Mouse (Mus musculus): ENCODE measurements around the gene Apol7e. TPM values are rescaled to one million over a fixed set of nuclear protein-coding genes. Genes with fewer than 3 reads are reported as not detected.
A peak's percentile ranks its signal among the peaks of the same experiment; 100 is the strongest.
"Not testable (repeated sequence)": the region's sequence is repeated elsewhere in the genome, so short reads cannot be mapped to it uniquely, and the experiment has no call there.

Gene Apol7e
- total RNA-seq (2021): not detected
- long read RNA-seq, experiment 1: 0 reads
- long read RNA-seq, experiment 2: 0 reads

DNA sequence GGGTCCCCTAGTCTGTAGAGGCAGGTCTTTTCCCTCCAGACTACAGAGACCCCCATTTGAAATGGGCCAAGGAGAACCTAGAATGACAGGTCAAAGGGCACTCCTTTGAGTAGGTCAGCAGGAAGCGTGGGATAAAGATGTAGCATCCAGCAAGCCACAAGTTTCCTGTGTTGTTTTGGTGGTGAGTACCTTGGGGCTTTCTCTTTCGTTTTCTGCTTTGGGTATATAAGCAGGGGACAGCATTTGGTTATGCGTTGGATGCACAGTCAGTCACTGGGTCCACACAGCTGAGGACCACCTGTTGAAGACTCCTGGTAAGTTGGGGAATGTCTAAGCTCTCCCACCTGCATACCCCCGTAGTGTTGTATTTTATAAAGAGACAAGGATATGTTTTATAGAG is at the start of gene Apol7e:
Gene Apol7e, plus strand, starts transcription at position 202 of the 400 bp plus-strand sequence.
- not testable (repeated sequence) for DNase-seq

DNA sequence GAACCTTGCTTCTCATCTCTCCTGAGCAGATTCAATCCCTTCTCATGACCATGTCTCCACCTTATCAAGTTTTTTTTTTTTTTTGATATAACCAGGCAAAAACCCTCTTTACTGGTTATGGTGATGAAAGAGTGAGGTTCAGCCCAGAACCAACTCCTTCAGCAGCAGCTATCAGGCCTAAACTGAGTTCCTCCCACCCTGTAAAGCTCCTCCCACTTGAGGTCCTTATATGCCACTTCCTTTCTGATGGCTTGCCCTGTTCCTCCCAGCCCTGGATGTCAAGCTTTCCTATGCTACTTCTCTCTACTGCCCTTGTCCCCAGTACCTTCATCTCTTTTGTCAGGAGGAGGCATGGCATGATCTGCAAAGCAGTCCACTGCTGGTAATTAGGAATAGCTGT is 47.5 kb upstream of the Apol7e start:
- DNase-seq: not testable (repeated sequence)

DNA sequence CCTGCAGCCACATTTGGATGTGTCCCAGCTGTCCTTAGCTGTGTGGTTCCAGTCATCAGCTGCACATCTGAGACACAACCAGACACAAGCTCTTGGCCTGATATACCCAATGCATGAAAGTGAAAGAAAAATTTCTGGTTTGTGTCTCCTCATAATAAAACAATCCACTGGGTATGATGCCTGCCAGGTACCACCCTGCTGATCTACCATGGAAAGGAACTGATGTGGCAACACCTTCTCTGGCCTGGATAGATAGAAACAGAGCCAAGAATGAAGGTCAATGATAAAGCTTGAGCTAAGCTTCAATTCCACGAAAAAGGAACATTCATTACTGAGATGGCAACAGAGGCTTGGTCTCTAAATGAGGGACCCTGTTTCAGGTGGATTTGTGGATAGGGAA is 38.9 kb upstream of the Apol7e start:
- DNase-seq: not testable (repeated sequence)

DNA sequence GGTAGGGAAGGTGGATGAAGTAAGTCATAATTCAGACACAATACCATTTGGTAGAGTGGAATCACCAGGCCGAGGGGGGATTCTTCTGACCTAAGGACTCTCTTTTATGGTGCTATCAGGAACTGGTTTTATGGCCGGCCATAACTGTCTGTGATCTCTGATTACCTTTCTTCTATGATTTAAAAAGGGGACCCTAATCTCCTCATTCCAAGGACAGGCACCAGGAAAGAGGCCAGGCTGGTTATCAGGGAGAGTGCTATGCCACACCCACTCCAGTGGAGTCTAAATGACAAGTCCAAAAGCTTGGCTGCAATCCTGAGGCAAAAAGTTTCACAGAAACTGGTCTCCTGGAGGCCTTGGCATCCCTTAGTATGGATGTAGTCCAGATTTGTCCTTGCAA is 36.8 kb upstream of the Apol7e start:
- DNase-seq: not testable (repeated sequence)

DNA sequence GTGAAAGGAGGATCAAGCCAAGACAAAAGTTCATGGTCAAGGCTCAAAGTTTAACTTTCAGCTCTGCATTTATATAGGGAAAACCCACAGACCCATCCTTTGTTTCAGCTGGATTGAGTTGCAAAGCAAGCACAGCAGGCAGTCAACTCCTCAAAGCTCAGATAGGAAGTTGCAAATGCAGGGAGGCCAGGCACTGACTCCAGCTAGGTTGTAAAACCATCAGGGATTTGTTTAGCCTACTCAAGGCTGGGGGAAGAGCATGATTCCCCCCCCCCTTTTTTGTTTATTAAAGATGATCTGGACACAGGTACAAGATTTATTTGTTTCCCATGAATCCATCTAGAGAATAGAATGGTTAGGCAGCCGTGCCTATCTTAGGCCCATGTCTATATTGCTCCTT is 24.6 kb upstream of the Apol7e start:
- DNase-seq: not testable (repeated sequence)

DNA sequence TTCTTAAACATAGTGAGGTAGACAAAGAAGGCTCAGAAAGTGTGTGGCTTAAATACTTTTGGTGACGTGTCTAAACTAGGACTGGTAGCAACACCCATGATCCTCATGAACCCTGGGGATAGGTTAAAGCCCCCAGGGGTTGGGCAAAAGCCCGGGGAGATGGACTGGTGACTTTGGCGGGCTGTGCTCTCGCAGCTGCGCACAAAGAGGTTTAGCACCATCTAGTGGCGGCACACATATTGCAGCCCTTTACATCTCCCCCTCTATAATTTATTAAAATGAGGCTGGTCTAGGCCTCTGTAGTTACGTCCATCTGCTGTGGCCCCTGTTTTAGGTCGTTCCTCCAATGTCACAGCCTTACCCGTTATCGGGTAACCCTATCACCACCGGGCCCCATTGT is 14.7 kb upstream of the Apol7e start:
- peak; percentile 58 for DNase-seq

DNA sequence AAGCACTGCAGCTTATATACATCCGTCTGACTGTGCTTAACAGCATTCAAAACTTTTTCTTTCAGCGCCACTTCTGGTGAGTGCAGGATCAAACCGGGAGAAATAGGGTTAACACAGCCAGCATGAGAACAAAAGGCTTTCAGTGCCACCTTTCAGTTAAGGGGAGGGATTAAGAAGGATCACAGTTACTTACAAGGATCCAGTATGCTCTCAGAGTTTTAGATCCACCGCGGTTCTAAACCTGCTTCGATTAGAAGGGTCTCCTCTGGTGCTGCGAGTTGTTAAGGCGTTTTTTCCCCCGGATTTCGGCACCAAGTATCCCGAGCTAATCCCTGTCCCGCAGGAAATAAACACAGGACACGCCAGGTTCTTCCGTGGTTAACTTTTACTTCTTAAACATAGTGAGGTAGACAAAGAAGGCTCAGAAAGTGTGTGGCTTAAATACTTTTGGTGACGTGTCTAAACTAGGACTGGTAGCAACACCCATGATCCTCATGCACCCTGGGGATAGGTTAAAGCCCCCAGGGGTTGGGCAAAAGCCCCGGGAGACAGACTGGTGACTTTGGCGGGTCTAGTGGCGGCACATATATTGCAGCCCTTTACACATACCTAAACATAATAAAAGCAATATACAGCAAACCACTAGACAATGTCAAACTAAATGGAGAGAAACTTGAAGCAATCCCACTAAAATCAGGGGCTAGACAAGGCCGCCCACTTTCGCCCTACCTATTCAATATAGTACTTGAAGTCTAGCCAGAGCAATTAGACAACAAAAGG is 6.9 kb upstream of the Apol7e start:
- not testable (repeated sequence) for DNase-seq

DNA sequence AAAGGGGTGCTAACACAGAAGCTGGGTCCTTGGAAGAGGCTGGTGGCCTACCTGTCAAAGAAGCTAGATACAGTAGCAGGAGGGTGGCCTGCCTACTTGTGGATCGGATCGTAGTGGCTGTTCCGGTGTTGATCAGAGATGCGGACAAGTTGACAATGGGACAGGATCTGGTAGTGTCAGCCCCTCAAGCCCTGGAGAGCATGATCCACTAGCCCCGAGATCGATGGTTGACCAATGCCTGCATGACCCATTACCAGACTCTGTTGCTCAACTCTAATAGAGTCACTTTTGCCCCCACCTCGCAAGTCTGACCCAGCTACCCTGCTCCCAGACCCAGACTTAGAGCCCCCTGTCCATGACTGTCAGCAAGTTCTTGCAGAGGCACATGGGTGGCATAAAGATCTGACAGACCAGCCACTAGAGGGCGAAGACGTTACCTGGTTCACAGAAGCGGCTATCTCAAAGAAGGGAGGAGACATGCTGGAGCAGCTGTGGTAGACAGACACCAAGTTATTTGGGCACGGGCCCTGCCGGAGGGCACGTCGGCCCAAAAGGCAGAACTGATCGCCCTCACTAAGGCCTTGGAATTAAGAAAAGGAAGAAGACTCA is 3.9 kb upstream of the Apol7e start:
- not testable (repeated sequence) for DNase-seq

DNA sequence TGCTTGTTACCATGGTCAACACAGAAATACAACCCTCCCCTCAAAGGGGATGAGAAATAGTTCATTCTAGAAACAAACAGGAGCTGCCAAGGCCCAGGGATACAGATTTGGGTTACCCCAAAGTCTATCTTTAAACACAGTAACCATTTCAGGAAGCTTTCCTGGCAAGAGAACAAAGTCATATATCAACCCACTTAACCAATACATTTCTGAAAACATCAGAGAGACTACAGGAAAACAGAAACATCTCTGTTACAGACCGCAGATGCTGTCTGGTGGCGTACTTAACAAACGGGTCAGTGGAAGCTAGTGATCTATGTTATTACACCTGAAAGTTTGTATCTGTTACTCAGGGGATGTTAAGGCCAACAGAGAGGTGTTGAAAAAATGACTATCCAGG is 6.6 kb downstream of the Apol7e start:
- not testable (repeated sequence) for DNase-seq

DNA sequence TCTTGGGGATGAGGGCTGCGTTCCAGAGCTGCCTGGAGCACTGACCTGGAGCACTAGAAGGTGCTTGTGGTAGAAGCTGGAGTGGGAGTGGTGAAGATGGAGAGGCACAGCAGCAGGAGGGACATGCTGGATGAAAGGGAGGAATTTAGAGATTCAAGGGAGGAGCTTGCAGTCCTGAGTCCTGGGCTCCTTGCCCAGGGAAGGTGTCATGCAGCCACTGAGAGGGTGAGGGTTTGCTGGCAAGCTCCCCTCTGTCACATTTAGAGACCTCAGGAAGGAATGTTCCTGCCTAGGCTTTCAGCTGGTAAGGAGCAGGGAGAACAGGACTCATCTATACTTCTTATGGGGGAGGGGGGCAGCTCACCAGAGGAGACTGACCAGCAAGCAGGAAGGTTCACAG is 10.3 kb downstream of the Apol7e start:
- not testable (repeated sequence) for DNase-seq

DNA sequence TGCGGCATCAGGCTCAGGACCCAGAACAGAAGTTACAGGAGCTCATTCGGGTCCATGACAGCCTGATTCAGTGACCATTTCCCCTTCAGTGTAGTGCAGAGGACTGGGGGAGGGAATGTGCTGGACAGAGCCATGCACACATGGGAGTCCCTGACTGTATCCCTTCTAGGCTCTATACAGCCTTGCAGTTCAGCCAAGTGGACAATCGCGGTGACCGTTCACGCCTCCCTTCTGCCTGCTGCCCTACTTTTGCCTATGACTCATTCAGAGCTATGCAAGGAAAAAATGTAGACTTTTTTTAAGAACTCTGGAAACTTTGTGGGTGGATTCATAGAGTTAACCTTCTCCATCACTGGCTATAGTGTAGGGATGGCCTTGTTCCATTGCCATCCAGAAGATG is 19.6 kb downstream of the Apol7e start:
- not testable (repeated sequence) for DNase-seq

DNA sequence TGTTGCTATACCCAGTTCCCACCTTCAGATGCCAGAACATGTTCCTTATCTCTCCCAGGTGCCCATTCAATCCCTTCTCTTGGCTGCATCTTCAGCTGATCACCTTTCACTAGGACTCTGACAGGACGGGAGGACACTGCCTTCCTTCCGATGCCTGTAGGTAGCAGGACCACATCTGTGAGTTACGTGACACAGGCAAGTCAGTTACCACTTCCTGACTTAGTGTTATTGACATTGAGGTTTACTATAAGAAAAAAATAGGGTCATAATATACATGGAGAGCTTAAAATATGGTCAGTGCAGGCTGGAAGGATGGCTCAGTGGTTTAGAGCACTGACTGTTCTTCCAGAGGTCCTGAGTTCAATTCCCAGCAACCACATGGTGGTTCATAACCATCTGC is 22.9 kb downstream of the Apol7e start:
- DNase-seq: not testable (repeated sequence)

DNA sequence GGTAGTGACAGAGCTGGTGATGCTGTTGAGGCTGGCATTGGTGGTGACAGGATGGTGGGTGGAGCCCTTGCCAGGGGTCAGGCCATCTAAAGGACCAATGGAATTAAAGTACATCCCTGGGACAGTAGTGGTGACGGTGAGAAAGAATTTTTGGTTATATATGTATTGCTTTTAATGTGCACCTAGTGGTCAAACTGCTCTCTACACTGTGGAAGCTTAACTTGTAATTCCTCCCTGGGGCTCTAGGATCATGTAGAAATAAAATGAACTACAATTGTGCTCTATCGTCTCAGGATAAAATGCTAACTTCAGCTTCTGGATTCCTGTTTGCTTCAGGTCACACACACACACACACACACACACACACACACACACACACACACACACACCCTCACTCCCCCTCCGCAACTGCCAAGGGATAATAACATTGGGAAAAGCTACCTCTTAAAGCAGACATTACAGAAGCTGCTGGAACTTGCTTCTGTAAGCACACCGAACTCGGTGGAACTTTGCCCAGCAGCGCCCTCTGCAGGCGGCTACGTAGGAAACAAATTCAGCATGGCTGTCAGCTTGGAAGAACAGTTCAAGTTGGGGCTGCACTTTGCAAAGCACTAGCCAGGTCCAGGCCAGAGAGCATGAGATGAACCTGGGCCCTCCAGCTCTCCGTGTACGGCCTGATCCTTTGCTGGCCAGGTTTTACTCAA is 25.7 kb downstream of the Apol7e start:
- DNase-seq: not testable (repeated sequence)

DNA sequence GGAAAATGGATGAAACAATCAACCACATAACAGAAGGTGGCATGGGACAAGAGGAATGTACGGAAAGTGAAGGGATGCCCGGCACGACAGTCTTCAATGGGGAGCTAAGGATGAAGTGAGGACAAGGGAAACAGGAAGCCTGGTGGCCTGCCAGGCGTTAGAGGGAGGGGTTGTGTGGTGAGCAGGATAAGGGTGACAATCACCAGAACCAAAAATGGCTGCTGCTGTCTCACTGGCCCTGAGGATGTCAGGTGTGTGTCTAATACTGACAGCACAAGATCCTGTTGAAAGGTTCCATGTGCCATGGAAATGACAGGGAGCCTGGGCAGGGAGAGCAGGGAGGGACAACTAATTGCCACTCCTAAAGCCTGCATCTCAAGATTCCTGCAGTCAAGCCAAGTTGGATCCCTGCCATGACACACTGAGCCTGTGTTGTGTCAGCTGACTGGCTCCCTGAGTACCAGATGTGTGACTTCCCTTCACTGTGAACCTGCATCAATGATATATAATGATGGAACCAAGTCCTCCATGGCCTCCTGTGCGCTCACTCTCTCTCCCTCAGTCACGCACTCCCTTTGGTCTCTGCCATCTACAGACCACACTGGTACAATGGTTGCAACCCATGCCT is 26.9 kb downstream of the Apol7e start:
- DNase-seq: not testable (repeated sequence)

DNA sequence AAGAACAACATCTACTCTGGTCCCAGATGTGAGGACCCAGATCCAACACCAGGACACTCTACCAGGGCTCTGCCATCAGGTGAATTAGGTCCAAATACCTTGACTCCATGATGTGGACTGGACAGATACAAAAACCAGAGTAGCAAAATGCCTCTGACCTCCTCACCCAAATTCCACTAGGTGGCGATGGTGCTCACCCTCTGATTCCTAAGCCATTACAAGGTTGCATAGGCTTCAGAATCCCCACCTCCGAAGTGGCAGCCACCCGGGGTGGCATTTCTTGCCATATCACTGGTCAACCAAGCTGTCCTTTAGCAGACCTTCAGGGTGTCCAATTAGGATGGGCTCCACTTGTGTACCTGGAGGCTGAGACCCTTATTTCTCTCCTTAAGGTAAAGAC is 28.5 kb downstream of the Apol7e start:
- DNase-seq: not testable (repeated sequence)

DNA sequence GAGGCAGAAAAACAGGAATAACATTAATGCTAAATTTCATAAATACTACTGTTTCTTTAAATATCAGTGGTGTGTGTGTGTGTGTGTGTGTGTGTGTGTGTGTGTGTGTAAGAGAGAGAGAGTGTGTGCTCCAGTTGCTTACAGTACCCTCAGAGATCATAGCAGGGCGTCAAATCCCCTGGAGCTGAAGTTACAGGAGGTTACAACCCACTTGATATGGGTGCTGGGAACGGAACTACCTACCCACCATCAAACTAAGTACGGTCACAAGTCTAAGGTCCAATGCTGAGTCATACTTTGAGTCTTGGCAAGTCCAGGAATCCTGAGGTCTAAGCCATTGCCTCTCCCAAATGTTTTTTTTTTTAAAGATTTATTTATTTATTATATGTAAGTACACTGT is 29.1 kb downstream of the Apol7e start:
- DNase-seq: not testable (repeated sequence)

DNA sequence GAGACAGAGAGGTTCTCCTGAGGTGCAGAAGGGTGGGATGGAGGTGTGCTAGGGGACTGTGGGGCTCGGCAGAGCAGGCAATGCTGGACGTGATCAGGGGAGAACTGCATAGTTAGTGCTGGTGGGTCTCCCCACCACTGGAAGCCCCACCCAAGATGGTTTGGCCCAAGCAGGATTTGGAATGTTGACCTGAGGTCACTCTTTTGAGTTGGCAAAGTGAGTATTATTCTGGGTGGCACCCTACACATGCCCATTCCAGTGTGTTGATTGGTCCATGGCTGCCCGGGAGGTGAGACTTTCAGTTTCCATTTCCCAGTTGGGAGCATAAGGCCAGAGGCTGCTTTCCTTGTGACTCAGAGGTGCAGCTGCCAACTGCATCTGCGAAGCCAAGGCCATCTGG is 30.1 kb downstream of the Apol7e start, which contains the start of gene Apol9b:
Gene Apol9b, plus strand, starts transcription at position 301 of the 400 bp plus-strand sequence.
- not testable (repeated sequence) for DNase-seq

DNA sequence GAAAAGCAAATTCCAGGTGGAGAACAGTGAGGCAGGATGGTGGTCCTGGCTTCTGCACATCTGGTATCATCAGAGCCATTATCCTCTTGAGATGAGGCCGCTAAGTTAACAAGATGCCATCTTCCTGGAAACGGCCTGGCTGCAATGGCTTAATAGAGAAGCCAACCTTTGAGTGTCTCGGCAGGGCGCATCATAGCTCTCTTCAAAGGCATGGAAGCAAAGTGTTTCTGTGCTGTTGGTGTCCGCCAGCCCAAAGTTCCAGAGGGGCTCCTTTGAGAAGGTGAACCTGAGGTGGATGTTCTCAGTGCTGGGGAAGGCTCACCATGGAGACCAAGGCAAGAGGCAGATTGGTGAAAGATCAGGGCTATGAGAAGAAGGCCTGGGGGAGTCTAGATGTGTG is 32.9 kb downstream of the Apol7e start:
- no peak for DNase-seq

DNA sequence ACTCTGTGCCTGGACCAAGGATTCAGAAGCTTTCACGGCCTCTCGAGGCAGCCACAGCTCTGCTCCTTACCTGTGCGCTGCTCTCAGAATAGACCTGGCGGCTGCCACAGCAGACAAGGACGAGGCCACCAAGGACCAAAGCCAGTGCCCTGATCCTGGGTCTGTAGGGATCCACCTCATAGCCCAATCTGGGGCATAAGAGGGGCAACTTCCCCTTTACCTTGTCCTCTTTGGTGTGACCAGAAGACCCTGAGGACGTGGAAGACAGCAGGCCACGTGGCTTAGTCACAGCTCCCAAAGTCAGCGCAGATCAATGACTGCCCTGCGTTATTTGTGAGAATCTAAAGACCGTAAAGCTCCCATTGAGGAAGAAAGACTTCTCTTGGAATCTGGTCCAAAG is 34.2 kb downstream of the Apol7e start:
- not testable (repeated sequence) for DNase-seq

DNA sequence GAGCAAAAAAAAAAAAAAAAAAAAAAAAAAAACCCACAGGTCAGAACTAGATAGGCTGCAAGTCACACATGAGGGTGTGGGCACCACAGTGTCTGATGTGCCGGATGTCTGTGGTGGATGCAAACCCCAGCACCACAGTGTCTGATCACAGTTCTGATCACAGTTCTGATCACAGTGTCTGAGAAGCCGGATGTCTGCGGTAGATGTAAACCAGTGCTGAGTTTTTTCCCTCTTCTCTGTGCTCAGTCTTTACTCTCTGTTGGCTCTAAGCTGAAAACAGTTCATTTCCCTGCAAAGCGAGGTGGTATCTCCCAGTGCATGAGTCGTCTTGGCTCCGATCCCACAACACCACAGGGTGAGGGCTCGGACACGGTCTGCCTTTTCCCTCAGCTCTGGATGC is 34.7 kb downstream of the Apol7e start:
- not testable (repeated sequence) for DNase-seq

DNA sequence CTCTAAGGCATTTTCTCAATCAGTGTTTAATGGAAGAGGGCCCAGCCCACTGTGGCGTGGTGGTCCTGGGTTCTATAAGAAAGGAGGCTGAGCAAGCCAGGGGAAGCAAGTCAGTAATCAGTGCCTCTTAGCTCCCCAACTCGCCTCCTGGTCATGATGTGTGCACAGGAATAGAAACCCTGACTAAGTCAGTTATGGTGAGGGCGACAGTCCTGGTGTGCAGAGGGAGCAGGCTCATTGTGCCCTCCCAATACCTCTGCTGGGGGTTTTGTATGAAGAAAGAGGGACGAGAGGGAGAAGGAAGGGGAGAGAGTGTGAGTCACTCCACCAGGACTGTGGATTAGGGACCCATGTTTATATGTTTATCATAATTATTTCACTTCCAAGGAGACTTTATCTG is 35.2 kb downstream of the Apol7e start:
- not testable (repeated sequence) for DNase-seq

DNA sequence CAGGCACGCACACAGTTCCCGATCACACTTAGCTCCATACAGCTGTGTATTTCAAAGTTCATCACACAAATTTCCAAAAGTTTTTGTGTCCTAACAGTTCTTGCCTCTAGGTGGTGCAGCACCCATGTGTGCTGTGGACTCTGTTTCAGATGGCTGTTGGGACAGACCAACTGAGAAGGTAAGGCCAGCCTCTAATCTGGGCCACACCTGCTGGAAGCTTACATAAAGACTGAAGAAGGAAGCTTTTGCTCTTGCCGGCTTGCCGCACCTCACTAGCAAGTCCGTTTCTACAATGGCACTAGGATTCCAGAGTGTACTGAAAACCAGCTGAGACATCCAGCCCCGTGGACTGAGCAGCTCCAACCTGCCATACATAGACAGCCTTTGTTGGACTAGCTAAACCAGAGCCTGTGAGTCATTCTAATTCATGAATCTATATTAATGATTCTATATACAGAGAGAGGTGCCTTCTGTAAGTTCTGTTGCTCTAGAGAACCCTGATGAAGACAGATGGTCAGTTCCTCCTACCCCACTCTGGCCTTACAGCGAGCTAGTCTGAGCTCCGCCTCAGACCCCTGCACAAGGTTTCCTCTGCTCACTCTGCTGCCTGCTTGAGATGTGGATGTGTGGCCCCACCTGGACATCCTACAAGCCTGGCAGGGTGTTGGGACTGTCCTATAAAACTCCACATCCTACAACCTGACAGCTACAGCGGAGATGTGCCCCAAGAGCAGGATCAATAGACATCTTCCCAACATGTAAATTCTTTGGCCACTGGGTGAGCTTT is 42.0 kb downstream of the Apol7e start:
- DNase-seq: no peak

Measured in gastrocnemius, postnatal 10 days (tissue).